Mouse (Mus musculus): Measurements from ENCODE around the gene Tssk4.

Gene Tssk4

GRCm38 (mm10) chr14:55649884-55650283 is at the start of gene Tssk4:
Gene Tssk4, plus strand, starts transcription at chr14:55650184.
- DNase-seq = no peak

- no peak for DNase-seq
These were observed 46.7 kb upstream of the Tssk4 start, which contains the start of gene Irf9 for GRCm38 (mm10) chr14:55603271-55603632. Gene Irf9, plus strand, starts transcription at chr14:55603571.

GRCm38 (mm10) chr14:55603633-55604576 is 46.1 kb upstream of the Tssk4 start:
- DNase-seq = peak; percentile 93

- no peak for DNase-seq
These were observed 45.2 kb upstream of the Tssk4 start for GRCm38 (mm10) chr14:55604823-55605222.

- no peak for DNase-seq
These were observed 44.1 kb upstream of the Tssk4 start for GRCm38 (mm10) chr14:55605743-55606459.

GRCm38 (mm10) chr14:55608339-55608738 is 41.6 kb upstream of the Tssk4 start:
- DNase-seq = no peak

GRCm38 (mm10) chr14:55613346-55613745 is 36.6 kb upstream of the Tssk4 start:
- DNase-seq = no peak

- DNase-seq = no peak
These were observed 35.3 kb upstream of the Tssk4 start for GRCm38 (mm10) chr14:55614565-55615178.

- DNase-seq = no peak
These were observed 34.1 kb upstream of the Tssk4 start for GRCm38 (mm10) chr14:55615876-55616275.

GRCm38 (mm10) chr14:55616844-55617243 is 33.1 kb upstream of the Tssk4 start:
- no peak for DNase-seq

GRCm38 (mm10) chr14:55617822-55618221 is 32.2 kb upstream of the Tssk4 start, which contains the start of gene Rec8:
Gene Rec8, plus strand, starts transcription at chr14:55618037.
- DNase-seq = peak; percentile 64

GRCm38 (mm10) chr14:55618486-55619195 is 31.3 kb upstream of the Tssk4 start:
- peak; percentile 10 for DNase-seq

- DNase-seq = no peak
These were observed 21.7 kb upstream of the Tssk4 start for GRCm38 (mm10) chr14:55628077-55628827.

- peak; percentile 39 for DNase-seq
These were observed 20.7 kb upstream of the Tssk4 start for GRCm38 (mm10) chr14:55629312-55629711.

GRCm38 (mm10) chr14:55634874-55635522 is 15.0 kb upstream of the Tssk4 start:
- no peak for DNase-seq

- peak; percentile 95 for DNase-seq
These were observed 14.4 kb upstream of the Tssk4 start, which contains the start of gene Ipo4 for GRCm38 (mm10) chr14:55635523-55636007. Gene Ipo4, minus strand, starts transcription at chr14:55635957.

- no peak for DNase-seq
These were observed 12.2 kb upstream of the Tssk4 start, which contains the start of gene Gm49378 for GRCm38 (mm10) chr14:55637795-55638194. Gene Gm49378, minus strand, starts transcription at chr14:55637895.

GRCm38 (mm10) chr14:55640816-55641215 is 9.2 kb upstream of the Tssk4 start:
- no peak for DNase-seq

GRCm38 (mm10) chr14:55641291-55641690 is 8.7 kb upstream of the Tssk4 start:
- DNase-seq = no peak

- no peak for DNase-seq
These were observed 7.3 kb upstream of the Tssk4 start for GRCm38 (mm10) chr14:55642679-55643059.

Measured in retina, postnatal 1 day (tissue).